Mouse (Mus musculus): ENCODE data around the gene Dmc1. TPM values are rescaled to one million over a fixed set of nuclear protein-coding genes. Genes with fewer than 3 reads are reported as not detected.

Gene Dmc1
- polyA plus RNA-seq, 1 experiment from 2014 or later, result 0.90 TPM

DNA sequence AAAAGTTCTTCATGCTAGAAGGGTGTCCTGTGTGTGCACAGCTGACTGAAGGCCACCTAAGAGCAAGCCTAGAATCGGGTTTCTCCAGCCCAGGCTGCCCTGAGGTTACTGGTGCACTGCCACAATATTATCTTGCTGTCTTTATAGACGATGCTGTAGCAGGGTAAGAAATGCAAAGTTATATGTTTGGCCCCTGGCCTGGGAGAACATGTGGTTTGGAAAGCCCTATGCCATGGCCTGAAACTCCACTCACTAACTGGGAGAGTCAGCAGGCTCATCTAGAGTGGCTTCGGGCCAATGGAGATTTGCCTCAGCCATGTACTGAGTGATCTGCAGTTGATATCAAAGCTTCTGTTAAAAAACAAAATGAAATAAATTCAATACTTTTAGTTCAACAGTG, 71.1 kb downstream of the Dmc1 start:
- no peak for DNase-seq (ENCODE audit: low spot score)
- no peak for TF ChIP-seq CTCF (IDR thresholded peaks at IDR 0.05)
- TF ChIP-seq EP300 (IDR thresholded peaks at IDR 0.05), result no peak

GRCm38 (mm10) chr15:79529935-79530334, 75.0 kb downstream of the Dmc1 start:
- no peak overlapping the region for H3K27ac ChIP-seq (ENCODE audit: low read length)
- no peak overlapping the region for H3K4me3 ChIP-seq (ENCODE audit: low read depth, low read length)
- ATAC-seq (no peak), DNase-seq (ENCODE audit: low spot score) (no peak)
- H3K9me3 ChIP-seq (ENCODE audit: low read length), result no peaks in the 10 kb centered on the region
- H3K36me3 ChIP-seq (ENCODE audit: insufficient read depth, low read length), result peaks cover 62% of the 10 kb centered on the region
- no peaks in the 10 kb centered on the region for H3K4me1 ChIP-seq (ENCODE audit: insufficient read depth, low read depth, low read length)
- no peak overlapping the region for H3K9ac ChIP-seq (replicated peaks; ENCODE audit: low read depth)
- H3K4me2 ChIP-seq (replicated peaks; ENCODE audit: low read depth, low read length), result no peak overlapping the region
- TF ChIP-seq CTCF (IDR thresholded peaks at IDR 0.05) (no peak), EP300 (IDR thresholded peaks at IDR 0.05) (no peak)
- WGBS, result 79% methylated on average over 7 of the region's 7 CpGs
- H3K27me3 ChIP-seq (replicated peaks; ENCODE audit: insufficient read depth, low read length), result no peaks in the 10 kb centered on the region

More for the DNA sequence above, 71.1 kb downstream of the Dmc1 start:
- no peak overlapping the region for H3K9ac ChIP-seq (replicated peaks; ENCODE audit: low read depth)
- ATAC-seq, result no peak
- peaks cover 85% of the 10 kb centered on the region for H3K36me3 ChIP-seq (ENCODE audit: insufficient read depth, low read length)
- 77% methylated on average over 3 of the region's 3 CpGs for WGBS
- H3K27me3 ChIP-seq (replicated peaks; ENCODE audit: insufficient read depth, low read length), result no peaks in the 10 kb centered on the region
- H3K4me1 ChIP-seq (ENCODE audit: insufficient read depth, low read depth, low read length), result no peaks in the 10 kb centered on the region
- H3K4me2 ChIP-seq (replicated peaks; ENCODE audit: low read depth, low read length), result no peak overlapping the region
- no peak overlapping the region for H3K4me3 ChIP-seq (ENCODE audit: low read depth, low read length)
- no peaks in the 10 kb centered on the region for H3K9me3 ChIP-seq (ENCODE audit: low read length)
- H3K27ac ChIP-seq (ENCODE audit: low read length), result no peak overlapping the region

DNA sequence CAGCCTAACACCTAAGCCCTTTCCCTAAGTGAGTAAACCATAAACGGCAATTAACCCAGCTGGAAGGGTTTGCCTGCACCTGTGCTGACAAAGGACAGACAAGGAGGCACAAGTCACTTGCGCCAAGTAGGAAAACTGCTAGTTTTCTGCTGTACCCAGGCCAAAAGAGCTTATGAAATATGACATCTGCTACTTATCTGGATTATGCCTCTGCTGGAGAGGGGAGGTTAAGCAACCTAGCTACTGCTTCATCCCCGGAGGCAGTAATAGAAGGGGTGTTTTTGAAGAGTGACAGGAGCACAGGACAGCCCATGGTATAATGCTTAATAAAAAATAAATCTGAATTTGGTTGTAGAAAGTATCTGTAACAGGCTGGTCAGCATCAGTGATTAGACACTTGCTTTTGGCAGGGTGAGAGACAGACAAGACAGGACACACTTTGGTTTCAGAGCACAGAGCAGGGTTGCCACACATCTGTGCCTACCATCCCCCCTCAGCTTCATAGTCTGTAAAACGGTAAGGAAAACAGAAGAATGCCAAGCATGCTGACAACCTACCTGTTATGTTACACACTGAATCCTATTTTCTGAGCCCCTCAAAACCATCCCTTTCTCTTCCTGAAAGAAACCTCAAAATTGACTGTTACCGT, 76.8 kb downstream of the Dmc1 start:
- DNase-seq (ENCODE audit: low spot score) (peak; percentile 85), ATAC-seq (peak; percentile 79)
- Histone ChIP-seq H3K36me3 (ENCODE audit: insufficient read depth, low read length) (peaks cover 50% of the 10 kb centered on the region), H3K27ac (ENCODE audit: low read length) (no peak overlapping the region), H3K4me2 (replicated peaks; ENCODE audit: low read depth, low read length) (no peak overlapping the region), H3K27me3 (replicated peaks; ENCODE audit: insufficient read depth, low read length) (no peaks in the 10 kb centered on the region), H3K4me1 (ENCODE audit: insufficient read depth, low read depth, low read length) (no peaks in the 10 kb centered on the region), H3K9me3 (ENCODE audit: low read length) (no peaks in the 10 kb centered on the region), H3K9ac (replicated peaks; ENCODE audit: low read depth) (no peak overlapping the region), H3K4me3 (ENCODE audit: low read depth, low read length) (no peak overlapping the region)
- 42% methylated on average over 5 of the region's 5 CpGs for WGBS
- TF ChIP-seq CTCF (IDR thresholded peaks at IDR 0.05) (peak; percentile 37), EP300 (IDR thresholded peaks at IDR 0.05) (0 out of 2 replicates have a peak, but pooled peaks have one; percentile 8)

- no peak overlapping the region for H3K27ac ChIP-seq (ENCODE audit: low read length)
- H3K9me3 ChIP-seq (ENCODE audit: low read length), result no peaks in the 10 kb centered on the region
Observed at GRCm38 (mm10) chr15:79527192-79527591, 77.7 kb downstream of the Dmc1 start.

DNA sequence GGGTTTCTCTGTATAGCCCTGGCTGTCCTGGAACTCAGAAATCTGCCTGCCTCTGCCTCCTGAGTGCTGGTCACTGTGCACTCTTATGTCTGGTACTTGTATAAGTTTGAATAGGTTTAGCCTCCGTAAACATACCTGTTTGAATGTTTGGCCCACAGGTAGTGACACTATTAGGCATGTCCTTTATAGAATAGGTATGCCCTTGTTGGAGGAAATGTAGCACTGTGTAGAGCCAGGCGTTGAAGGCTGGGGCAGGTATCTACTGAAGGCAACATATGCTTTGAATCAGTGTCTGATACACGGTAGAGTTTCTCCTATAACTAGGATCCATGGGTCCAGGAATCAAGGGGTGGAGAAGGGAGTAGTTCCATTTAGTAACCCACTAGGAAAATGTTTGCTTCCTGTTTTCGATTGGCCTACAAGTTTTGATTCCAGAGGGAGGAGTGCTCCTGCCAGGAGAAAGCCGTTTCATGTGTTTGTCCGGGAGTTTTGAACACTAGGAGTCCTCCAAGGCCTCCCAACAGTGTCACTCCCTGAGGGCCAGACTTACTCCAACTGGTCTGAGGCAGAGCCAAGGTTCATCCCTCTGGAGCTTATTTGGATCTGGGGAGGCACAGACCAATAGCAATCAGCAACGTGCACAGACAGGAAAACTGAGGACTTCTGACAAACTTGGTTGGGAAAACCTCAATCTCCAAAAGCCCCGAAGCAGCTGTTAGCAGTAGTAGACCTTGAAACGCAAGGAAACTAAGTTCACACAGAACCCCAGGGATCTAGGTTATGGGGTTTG, 78.7 kb downstream of the Dmc1 start:
- WGBS, result 52% methylated on average over 9 of the region's 9 CpGs
- H3K4me3 ChIP-seq (ENCODE audit: low read depth, low read length), result no peak overlapping the region
- no peak for DNase-seq (ENCODE audit: low spot score)
- peaks cover 34% of the 10 kb centered on the region for H3K36me3 ChIP-seq (ENCODE audit: insufficient read depth, low read length)
- H3K27me3 ChIP-seq (replicated peaks; ENCODE audit: insufficient read depth, low read length), result no peaks in the 10 kb centered on the region
- TF ChIP-seq CTCF (IDR thresholded peaks at IDR 0.05), result no peak
- TF ChIP-seq EP300 (IDR thresholded peaks at IDR 0.05), result no peak
- no peak for ATAC-seq
- H3K4me1 ChIP-seq (ENCODE audit: insufficient read depth, low read depth, low read length), result no peaks in the 10 kb centered on the region
- H3K9ac ChIP-seq (replicated peaks; ENCODE audit: low read depth), result no peak overlapping the region
- H3K9me3 ChIP-seq (ENCODE audit: low read length), result no peaks in the 10 kb centered on the region
- no peak overlapping the region for H3K27ac ChIP-seq (ENCODE audit: low read length)
- H3K4me2 ChIP-seq (replicated peaks; ENCODE audit: low read depth, low read length), result no peak overlapping the region

More at GRCm38 (mm10) chr15:79527192-79527591, 77.7 kb downstream of the Dmc1 start:
- WGBS, result 70% methylated on average over 4 of the region's 4 CpGs
- Histone ChIP-seq H3K4me3 (ENCODE audit: low read depth, low read length) (no peak overlapping the region), H3K4me2 (replicated peaks; ENCODE audit: low read depth, low read length) (no peak overlapping the region), H3K36me3 (ENCODE audit: insufficient read depth, low read length) (peaks cover 42% of the 10 kb centered on the region), H3K9ac (replicated peaks; ENCODE audit: low read depth) (no peak overlapping the region), H3K4me1 (ENCODE audit: insufficient read depth, low read depth, low read length) (no peaks in the 10 kb centered on the region), H3K27me3 (replicated peaks; ENCODE audit: insufficient read depth, low read length) (no peaks in the 10 kb centered on the region)
- 0 out of 2 replicates have a peak, but pooled peaks have one; percentile 4 for ATAC-seq
- no peak for DNase-seq (ENCODE audit: low spot score)
- TF ChIP-seq CTCF (IDR thresholded peaks at IDR 0.05), result no peak
- no peak for TF ChIP-seq EP300 (IDR thresholded peaks at IDR 0.05)

GRCm38 (mm10) chr15:79525564-79525963, 79.3 kb downstream of the Dmc1 start:
- H3K4me1 ChIP-seq (ENCODE audit: insufficient read depth, low read depth, low read length), result no peaks in the 10 kb centered on the region
- ATAC-seq (no peak), DNase-seq (ENCODE audit: low spot score) (no peak)
- H3K36me3 ChIP-seq (ENCODE audit: insufficient read depth, low read length), result peaks cover 29% of the 10 kb centered on the region
- H3K9me3 ChIP-seq (ENCODE audit: low read length), result no peaks in the 10 kb centered on the region
- 86% methylated on average over 5 of the region's 5 CpGs for WGBS
- no peak overlapping the region for H3K9ac ChIP-seq (replicated peaks; ENCODE audit: low read depth)
- H3K27me3 ChIP-seq (replicated peaks; ENCODE audit: insufficient read depth, low read length), result no peaks in the 10 kb centered on the region
- H3K27ac ChIP-seq (ENCODE audit: low read length), result no peak overlapping the region
- TF ChIP-seq EP300 (IDR thresholded peaks at IDR 0.05) (no peak), CTCF (IDR thresholded peaks at IDR 0.05) (no peak)
- H3K4me3 ChIP-seq (ENCODE audit: low read depth, low read length), result no peak overlapping the region
- no peak overlapping the region for H3K4me2 ChIP-seq (replicated peaks; ENCODE audit: low read depth, low read length)
